Mouse (Mus musculus): ENCODE measurements around the gene Nceh1. TPM values are rescaled to one million over a fixed set of nuclear protein-coding genes. Genes with fewer than 3 reads are reported as not detected.
A peak's percentile ranks its signal among the peaks of the same experiment; 100 is the strongest.

Gene Nceh1
- polyA plus RNA-seq, 1 experiment from 2014 or later, result 14.3 TPM

DNA sequence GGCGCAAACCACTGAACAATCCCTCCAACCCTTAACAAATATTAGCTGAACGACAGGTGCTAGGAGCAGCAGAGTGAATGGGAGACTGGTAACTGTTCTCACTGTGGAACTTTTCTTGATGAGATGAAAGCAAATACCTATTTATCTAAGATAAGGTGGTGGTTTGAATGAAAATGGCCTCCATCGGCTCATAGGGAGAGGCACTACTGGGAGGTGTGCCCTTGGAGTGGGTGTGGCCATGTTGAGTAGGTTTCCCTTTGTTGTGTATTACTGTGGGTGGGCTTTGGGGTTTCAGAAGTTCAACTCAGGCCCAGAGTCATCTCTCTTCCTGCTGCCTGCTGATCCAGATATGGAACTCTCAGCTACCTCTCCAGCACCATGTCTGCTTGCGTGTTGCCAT lies 8.1 kb downstream of the Nceh1 start:
- no peak for DNase-seq (ENCODE audit: low spot score)

DNA sequence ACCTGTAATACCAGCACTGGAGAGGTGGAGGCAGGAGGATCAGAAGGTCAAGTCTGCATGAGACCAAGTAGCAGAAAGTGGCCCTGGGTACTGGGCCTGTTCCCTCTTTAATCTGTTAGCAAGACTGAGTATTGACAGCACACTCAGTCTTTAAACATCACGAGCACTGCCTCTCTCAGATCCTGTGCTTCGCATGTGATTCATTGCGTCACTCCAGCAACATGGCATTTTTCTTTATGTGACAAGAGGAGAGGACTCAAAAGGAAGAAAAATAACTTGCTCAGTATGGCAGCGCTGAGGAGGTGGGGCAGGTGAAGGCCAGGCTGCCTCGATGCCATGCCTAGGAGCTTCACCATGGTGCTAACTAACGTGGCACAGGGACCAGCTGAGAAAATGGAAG lies 9.1 kb downstream of the Nceh1 start:
- no peak for DNase-seq (ENCODE audit: low spot score)

DNA sequence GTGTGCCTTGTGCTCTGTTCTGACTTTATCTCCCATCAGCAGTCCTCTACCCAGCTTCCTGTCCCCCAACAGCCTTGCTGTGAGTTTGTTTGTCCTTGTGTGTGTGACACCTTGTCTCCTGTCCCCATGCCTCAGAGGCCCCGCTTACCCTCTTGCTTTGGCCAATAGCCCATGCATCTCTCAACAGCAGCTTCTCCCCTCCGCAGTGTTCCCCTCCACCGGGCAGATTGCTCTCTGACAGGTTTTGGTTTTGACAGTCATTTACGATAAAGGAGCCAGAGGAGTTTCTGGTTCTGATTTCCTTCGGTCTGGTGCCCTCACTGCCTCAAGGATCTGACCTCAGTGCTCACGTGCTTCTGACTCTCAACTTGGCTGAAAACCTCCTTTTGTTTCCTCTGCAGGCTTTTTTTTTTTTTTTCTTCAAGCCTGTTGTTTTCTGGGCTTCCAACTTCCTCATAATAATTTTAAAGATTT lies 11.1 kb downstream of the Nceh1 start:
- peak; percentile 12 for DNase-seq (ENCODE audit: low spot score)

DNA sequence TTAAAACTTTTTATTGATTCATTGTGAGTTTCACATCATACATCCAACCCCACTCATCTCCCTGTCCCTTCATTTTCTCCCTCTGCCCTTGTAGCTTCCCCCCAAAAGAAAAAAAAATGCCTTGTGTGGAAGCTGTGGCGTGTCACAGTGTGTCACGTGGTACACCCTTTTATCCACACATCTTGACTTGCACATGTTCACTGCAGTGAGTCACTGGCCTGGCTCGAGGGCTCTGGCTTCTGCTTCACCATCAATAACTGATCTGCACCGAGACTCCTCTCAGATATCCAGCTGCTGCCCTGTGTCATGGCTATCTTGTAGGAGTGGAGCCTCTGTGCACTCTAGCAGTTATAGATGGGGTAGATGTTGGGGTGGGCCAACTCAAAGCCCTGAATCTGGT lies 12.4 kb downstream of the Nceh1 start:
- no peak for DNase-seq (ENCODE audit: low spot score)

DNA sequence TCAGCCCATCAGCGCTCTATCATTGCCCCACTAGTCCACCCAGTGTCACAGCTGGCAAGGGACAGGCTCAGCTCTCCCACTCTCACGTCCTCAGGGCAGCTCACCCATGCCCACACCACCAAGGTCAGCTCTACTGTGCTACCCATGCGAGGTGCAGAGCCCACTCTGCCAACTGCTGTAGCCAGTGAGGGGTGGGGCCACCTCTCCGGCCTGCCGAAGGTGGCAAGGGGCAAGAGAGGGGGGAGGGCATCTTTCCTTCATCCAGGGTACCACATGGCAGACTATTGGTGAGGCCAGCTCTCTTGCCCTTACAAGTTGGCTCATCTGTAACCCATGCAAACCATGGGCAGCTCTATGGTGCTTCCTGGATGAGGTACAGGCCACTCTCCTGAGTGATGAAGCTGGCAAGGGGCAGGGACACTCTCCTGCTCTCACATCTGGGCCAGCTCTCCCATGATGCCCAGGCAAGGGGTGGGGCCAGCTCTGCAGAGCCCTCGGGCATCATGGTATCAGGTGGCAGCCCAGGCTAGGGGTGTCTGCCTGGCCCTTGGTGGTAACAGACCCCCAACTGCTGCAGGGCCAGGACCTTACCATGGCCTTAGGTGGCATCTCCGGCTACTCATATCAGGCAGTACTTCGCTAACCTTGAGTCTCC lies 12.9 kb downstream of the Nceh1 start:
- no peak for DNase-seq (ENCODE audit: low spot score)

DNA sequence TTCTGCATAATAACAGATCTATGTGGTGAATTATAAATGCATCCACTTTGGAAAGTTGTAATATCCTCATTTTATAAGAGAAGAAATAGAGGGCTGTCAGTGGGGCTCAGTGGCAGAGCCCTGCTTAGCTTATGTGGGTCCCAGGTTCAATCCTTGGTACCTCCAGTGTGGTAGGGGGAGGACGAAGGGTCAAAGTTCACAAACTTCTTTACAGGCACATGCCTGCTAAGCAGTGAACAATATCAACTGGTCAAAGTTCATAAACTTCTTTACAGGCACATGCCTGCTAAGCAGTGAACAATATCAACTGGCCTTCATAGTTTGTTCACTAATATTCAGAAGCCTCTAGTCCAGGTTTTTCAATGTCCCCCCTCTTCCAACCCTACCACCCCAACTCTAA lies 13.8 kb downstream of the Nceh1 start:
- no peak for DNase-seq (ENCODE audit: low spot score)

DNA sequence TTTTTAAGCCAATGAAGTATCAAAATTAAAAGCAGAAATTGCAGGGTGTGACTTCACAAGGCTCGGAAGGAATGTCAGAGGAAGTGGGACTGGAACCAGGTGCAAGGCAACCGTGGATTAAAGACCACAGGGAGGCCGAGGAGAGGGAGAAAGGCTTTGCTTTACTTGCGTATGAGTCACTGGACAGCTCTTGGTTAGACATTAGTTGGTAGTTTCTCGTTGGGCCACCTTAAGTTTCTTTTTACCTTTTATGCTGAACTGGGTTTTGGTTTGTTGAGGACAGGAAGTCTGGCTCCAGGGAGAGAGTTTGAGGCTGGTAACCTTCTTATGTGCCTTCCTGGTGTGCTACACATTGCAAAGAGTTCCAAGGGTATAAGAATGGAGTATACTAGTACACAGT lies 15.1 kb downstream of the Nceh1 start:
- DNase-seq (ENCODE audit: low spot score), result no peak

DNA sequence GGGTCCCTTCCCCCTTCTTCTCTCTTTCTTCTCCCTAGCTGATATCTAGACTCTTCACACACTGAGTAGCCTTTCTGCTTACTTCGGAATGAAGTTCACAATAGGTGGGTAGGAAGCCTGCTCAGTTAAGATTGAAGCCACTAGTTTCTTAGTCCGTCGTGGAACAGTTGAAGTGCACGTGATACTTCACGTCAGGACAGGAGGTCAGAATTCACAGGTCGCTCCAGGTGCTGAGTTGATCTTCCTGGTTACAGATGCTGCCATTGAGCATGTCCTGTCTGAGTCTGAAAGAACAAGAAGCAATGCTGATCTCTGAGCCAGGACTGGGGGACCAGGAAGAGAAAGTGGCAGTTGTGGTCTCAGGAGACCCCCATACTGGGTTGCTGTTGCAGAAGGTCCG lies 16.4 kb downstream of the Nceh1 start:
- no peak for DNase-seq (ENCODE audit: low spot score)

DNA sequence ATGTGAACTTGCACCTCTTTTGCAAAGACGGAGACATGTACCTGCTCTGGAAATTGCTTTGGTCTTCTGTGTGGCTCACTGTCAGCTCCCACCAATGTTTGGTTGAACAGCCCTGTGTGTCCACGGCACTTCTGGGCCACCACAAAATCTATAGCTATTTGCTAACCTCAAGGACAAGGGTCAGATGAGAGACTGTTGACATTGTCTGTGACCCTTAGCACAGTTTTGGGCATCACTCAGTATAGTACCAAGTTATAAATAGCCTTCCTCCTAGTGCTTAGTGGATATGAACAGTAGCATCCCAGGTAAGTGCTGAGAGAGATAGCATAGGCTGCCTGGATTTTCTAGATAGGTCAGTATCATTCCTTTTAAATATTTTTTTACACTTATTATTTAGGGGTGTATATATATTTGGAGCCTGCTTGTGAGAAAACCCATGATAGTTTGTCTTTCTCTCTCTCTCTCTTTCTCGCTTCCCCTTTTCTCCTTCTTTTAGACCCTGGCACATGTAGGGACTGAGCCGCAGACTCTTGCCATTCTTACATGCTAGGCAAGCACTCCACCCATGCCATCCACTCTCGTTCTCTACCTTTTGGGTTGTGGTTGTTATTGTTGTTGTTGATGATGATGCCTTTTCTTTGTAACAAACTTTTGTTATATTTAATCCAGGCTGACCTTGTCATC lies 19.1 kb downstream of the Nceh1 start:
- no peak for DNase-seq (ENCODE audit: low spot score)

DNA sequence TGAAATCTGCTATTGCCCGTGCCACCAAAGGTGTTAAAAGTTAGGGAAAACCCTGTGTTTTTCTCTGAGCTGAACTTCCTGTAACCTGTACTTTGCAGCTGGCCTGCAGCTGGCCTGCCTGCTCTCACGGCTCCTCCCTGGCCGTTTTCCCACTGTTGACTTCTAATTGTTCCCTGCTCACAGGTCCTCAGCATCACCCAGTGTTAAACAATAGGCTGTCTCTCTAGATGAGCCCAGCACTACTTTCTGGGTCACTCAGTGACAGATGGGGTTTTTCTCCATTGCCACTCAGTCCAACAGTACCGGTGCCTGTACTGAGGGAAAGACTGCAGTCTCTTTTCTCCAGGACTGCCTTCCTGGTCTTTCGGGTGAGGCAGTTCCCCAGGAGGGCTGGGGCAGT lies 22.3 kb downstream of the Nceh1 start:
- no peak for DNase-seq (ENCODE audit: low spot score)

DNA sequence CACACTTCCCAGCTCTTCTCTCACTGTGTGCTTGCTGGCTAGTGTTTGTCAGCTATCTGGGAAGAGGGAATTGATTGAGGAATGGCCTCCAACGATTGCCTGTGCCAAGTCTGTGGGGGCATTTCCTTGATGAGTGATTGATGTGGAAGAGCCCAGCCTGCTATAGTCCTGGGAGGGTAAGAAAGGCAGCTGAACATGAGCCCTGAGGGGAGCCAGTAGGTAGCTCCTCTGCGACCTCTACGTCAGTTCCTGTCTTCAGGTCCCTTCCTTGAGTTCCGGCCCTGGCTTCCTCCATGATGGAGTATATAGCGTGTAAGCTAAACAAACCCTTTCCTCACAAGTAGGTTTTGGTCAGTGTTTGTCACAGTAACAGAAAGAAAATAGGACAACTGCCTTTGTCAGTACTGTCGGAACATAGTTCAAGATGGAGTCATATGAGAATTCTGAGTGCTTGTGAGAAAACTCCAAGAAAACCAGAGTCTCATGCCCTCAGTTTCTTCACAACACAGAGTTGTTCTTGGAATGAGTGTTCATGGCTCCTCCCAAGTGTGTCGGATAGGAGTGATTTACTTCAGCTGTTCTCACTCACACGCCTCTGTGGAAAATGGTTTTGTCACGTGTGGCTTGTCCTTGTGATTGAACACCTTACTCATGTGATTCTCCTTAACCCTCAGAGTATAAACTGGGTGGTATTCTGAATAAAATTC lies 22.9 kb downstream of the Nceh1 start:
- DNase-seq (ENCODE audit: low spot score), result no peak

DNA sequence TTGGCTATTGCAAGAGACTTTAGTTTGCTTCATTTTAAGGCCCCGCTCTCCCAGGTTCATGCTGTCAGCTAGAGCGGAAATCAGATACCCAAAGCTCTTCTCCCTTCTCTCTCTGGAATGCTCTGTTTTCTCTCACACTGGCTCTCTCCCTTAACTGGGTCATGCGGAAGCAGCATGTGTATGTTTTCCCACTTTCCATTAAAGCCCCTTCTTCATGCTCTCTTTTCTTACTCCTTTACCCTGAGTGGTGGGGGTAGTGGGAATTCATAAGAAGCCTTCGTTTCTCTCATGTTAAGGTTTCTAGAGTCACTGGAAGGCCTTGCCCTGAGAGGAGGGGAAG lies 23.4 kb downstream of the Nceh1 start:
- DNase-seq (ENCODE audit: low spot score), result no peak

DNA sequence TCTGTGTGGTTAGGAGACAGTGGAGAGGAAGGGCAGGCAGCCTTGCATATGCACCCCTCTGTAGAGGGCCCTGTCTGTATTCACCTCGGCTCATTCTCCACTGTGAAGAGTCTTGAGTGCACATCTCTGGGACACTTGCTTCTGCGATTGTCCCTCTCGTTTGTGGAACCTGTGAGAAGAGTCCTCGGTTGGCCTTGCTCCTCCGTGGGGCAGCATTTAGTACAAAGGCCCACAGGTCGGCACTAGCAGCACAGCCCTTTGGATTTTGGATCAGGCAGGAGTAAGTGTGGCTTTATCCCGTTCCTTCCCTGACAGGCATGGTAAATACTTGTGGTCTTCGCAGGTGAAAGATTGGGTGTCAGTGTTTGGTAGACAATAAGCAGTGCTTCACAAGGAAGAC lies 23.8 kb downstream of the Nceh1 start:
- no peak for DNase-seq (ENCODE audit: low spot score)

DNA sequence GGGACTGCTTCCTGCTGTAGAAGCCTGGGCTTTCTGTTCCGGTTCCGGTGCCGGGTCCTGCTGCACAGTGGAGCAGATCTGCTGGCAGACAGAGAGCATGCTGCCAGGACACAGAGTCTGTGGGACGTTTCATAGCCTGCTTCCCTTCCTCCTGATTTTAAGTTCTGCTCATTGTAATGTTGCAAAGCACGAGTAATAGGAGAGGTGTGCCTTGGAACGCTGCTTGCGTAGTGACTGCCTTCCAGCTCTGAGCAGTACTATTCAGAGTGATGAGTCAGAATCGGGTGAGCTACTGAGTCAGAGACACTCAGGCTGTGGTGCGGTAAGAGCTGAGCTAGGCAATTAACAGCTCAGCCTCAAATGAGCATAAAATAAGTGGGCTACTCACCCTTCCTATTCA lies 26.9 kb downstream of the Nceh1 start:
- DNase-seq (ENCODE audit: low spot score), result no peak

DNA sequence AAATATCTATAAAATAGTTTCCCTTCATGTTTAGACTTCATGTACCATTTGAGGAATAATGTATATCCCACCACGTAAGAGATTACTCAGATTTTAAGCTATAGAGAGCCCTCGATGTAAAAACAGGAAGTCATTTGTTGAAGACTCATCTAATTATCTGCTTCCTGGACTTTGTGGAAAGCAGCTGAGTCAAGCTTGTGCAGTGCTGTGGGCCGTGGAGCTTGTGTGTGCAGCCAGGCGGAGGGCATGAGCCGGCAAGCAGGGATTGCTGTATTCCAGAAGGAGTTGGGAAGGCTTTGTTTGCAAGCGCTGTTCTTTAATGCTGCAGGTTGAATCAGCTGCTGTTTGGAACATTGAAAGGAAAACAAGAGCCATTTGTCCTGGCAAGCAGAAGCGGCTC lies 27.5 kb downstream of the Nceh1 start:
- DNase-seq (ENCODE audit: low spot score), result no peak

DNA sequence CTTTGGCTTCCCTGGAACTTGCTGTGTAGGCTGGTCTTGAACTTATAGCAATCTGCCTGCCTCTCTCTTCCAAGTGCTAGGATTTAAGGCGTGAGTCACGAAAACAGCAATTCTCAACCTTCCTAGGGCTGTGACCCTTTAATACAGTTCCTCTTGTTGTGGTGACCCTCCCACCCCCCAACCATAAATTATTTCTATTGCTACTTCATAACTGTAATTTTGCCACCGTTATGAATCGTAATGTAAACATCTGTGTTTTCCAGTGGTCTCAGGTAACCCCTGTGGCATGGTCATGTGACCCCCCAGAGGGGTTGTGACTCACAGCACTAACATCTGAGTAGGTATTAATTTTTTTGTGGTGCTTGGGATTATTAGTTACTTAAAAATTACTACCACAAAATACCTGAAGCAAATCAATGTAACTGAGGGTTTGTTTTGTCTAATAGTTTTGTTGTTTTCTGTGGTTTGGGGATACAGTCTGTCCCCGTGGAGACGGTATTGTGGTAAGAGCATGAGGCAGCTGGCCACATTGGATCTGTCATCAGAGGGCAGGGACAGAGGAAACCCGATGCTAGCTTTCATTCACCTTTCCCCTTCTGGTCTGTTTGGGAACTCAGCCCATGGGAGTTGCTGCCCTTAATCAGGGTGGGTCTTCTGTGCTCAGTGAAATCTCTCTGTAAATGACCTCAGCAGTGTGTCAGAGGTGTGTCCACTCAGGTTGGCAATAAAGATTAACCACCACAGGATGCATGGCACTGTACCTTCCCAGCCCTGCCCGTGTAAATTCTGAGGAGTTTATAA lies 31.5 kb downstream of the Nceh1 start:
- no peak for DNase-seq (ENCODE audit: low spot score)

DNA sequence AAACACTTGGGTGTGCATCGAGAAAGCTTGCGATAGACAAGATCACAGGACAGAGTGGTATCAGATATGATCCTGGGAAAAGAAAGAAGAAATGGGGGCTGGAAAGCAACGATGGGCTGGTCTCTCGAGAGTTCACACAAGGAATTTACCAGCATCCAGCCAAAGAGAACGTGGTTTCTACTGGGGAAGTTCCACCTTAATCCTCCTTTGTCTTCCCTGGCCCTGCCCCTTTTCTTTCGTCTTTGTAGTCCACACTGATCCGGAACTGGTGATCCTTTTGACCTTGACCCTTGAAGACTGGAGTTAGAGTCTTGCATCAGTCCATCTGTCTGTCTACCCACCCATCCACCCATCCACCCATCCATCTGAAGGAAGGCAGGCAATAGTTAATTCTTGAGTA lies 34.6 kb downstream of the Nceh1 start:
- DNase-seq (ENCODE audit: low spot score), result no peak

DNA sequence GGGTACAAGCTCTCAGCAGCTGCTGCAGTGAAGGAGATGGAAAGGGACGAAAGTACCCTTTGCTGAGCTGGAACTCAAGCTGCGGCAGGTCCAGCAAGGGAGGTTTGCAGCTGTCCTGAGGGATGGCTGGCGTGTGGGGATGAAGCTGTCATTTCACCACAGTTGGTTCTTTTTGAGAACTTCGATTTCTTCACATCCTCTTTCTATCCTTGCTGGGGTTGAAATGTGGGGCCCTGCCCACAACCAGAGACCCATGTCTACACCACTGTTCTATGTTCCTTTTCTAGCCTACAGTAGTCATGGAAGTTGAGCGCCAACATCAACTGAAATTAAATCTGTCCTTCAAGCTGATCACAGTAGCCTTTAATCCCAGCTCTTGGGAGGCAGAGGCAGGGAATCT lies 35.8 kb downstream of the Nceh1 start:
- DNase-seq (ENCODE audit: low spot score), result no peak

DNA sequence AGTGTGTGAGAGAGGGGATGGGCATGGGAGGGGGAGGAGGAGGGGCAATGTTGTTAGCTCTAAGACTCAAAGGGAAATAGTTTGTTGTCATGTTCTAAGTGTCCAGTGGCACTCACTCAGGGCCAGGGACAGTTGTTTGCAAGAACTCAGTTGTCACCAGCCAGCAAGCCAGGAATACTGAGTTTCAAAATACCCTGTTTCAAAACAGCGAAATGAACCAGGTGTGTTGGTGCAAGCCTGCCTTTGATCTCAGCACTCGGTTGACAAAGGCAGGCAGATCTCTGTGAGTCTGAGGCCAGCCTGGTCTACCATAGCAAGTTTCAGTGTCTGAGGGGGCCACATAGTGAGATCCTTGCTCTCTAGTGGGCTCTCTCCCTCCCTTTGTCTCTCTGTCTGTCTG lies 39.3 kb downstream of the Nceh1 start:
- no peak for DNase-seq (ENCODE audit: low spot score)

DNA sequence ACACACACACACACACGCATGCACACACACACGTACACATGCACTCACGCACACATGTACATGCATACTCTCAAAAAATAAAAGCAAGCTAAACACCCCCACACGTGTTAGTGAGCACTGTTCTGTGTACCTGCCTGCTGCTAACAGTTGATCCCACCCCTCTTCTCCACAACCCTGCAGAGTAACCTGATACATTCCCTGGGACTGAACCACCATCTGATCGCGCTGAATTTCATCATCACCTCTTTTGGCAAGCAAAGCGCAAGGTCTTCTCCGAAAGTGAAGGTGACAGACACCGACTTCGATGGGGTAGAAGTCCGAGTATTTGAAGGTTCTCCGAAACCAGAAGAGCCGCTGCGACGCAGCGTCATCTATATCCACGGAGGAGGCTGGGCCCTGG lies 39.7 kb downstream of the Nceh1 start:
- DNase-seq (ENCODE audit: low spot score), result no peak

DNA sequence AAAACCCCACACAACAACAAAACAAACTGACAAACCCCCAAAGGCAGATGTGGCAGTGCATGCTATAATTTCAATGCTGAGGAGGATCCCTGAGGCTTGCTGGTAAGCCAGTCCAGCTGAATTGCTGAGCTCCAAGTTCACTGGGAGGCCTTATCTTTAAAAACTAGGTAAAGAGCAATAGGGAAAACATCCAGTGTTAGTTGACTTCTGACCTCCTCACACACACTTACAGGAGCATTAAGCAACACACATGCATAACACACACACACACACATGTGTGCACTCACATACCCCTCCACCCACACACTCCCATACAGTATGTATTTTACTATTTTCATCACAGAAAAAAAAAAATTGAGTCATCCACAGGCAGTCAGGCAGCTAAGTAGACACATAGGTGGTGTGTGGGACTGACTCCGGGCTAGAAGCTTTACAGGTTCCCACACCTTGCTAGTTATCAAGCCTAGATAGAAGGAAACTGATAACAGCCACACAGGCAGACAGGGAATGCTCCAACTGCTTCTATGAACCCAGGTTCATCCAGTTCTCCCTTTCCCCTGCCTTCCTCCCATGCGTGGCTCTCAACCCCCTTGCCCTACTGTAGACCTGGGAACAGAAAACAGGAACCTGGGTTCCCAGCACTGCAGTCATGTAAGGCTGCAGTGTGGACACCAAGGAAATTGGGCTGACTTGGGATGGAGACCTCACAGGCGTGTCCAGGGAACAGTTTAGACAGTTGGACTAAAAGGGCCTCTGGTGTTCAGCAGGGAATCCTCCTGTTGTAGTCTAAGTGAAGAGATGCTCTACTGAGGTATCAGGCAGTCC lies 45.1 kb downstream of the Nceh1 start:
- no peak for DNase-seq (ENCODE audit: low spot score)

All from thymus, postnatal 0 days (tissue).